Mouse (Mus musculus): ENCODE results near the gene Trp53i13. TPM values are rescaled to one million over a fixed set of nuclear protein-coding genes. Genes with fewer than 3 reads are reported as not detected.

The Trp53i13 gene
- polyA plus RNA-seq, 1 experiment from 2014 or later, result 10.6 TPM

- Histone ChIP-seq H3K9me3 (ENCODE audit: control insufficient read depth, low read length) (no peaks in the 10 kb centered on the region), H3K27me3 (ENCODE audit: control insufficient read depth, insufficient read depth, low read length) (no peaks in the 10 kb centered on the region; the same call in 1 of the 2 replicates), H3K4me2 (ENCODE audit: low read depth, low read length) (no peak overlapping the region), H3K36me3 (ENCODE audit: control insufficient read depth, insufficient read depth, low read length) (peaks cover 46% of the 10 kb centered on the region), H3K9ac (replicated peaks; ENCODE audit: low read depth, low read length) (no peak overlapping the region), H3K4me1 (ENCODE audit: control insufficient read depth, insufficient read depth, low read length) (no peaks in the 10 kb centered on the region), H3K4me3 (ENCODE audit: low read depth, low read length) (no peak overlapping the region), H3K27ac (ENCODE audit: low read depth, low read length) (no peak overlapping the region)
- WGBS, result 92% methylated on average over 16 of the region's 16 CpGs
- ATAC-seq (ENCODE audit: low read depth), result no peak
Measured at GRCm38 (mm10) chr11:77472775-77473174, 43.0 kb downstream of the Trp53i13 start.

- Histone ChIP-seq H3K36me3 (ENCODE audit: control insufficient read depth, insufficient read depth, low read length) (peaks cover 43% of the 10 kb centered on the region), H3K27ac (ENCODE audit: low read depth, low read length) (no peak overlapping the region), H3K27me3 (ENCODE audit: control insufficient read depth, insufficient read depth, low read length) (peaks cover 5% of the 10 kb centered on the region; the same call in 1 of the 2 replicates), H3K4me3 (ENCODE audit: low read depth, low read length) (no peak overlapping the region), H3K9ac (replicated peaks; ENCODE audit: low read depth, low read length) (no peak overlapping the region), H3K4me2 (ENCODE audit: low read depth, low read length) (no peak overlapping the region), H3K9me3 (ENCODE audit: control insufficient read depth, low read length) (no peaks in the 10 kb centered on the region), H3K4me1 (ENCODE audit: control insufficient read depth, insufficient read depth, low read length) (no peaks in the 10 kb centered on the region)
- 70% methylated on average over 29 of the region's 29 CpGs for WGBS
- no peak for ATAC-seq (ENCODE audit: low read depth)
Measured at GRCm38 (mm10) chr11:77471407-77471806, 44.4 kb downstream of the Trp53i13 start.

GRCm38 (mm10) chr11:77468397-77468796, 47.4 kb downstream of the Trp53i13 start:
- WGBS, result 82% methylated on average over 9 of the region's 9 CpGs
- H3K36me3 ChIP-seq (ENCODE audit: control insufficient read depth, insufficient read depth, low read length), result peaks cover 24% of the 10 kb centered on the region

GRCm38 (mm10) chr11:77467784-77468183, 48.0 kb downstream of the Trp53i13 start:
- no peak for ATAC-seq (ENCODE audit: low read depth)
- H3K4me2 ChIP-seq (ENCODE audit: low read depth, low read length), result no peak overlapping the region
- WGBS, result 7% methylated on average over 20 of the region's 20 CpGs
- no peaks in the 10 kb centered on the region for H3K9me3 ChIP-seq (ENCODE audit: control insufficient read depth, low read length)
- peaks cover 5% of the 10 kb centered on the region for H3K27me3 ChIP-seq (ENCODE audit: control insufficient read depth, insufficient read depth, low read length)
- H3K4me3 ChIP-seq (ENCODE audit: low read depth, low read length), result no peak overlapping the region
- H3K9ac ChIP-seq (replicated peaks; ENCODE audit: low read depth, low read length), result no peak overlapping the region
- H3K27ac ChIP-seq (ENCODE audit: low read depth, low read length), result no peak overlapping the region
- no peaks in the 10 kb centered on the region for H3K4me1 ChIP-seq (ENCODE audit: control insufficient read depth, insufficient read depth, low read length)
- H3K36me3 ChIP-seq (ENCODE audit: control insufficient read depth, insufficient read depth, low read length), result peaks cover 20% of the 10 kb centered on the region

More at GRCm38 (mm10) chr11:77468397-77468796, 47.4 kb downstream of the Trp53i13 start:
- Histone ChIP-seq H3K27ac (ENCODE audit: low read depth, low read length) (no peak overlapping the region), H3K4me1 (ENCODE audit: control insufficient read depth, insufficient read depth, low read length) (no peaks in the 10 kb centered on the region), H3K4me2 (ENCODE audit: low read depth, low read length) (no peak overlapping the region), H3K9me3 (ENCODE audit: control insufficient read depth, low read length) (no peaks in the 10 kb centered on the region), H3K4me3 (ENCODE audit: low read depth, low read length) (no peak overlapping the region), H3K27me3 (ENCODE audit: control insufficient read depth, insufficient read depth, low read length) (peaks cover 5% of the 10 kb centered on the region; the same call in 1 of the 2 replicates), H3K9ac (replicated peaks; ENCODE audit: low read depth, low read length) (no peak overlapping the region)
- no peak for ATAC-seq (ENCODE audit: low read depth)

GRCm38 (mm10) chr11:77467157-77467556, 48.6 kb downstream of the Trp53i13 start:
- Histone ChIP-seq H3K9me3 (ENCODE audit: control insufficient read depth, low read length) (no peaks in the 10 kb centered on the region), H3K4me2 (ENCODE audit: low read depth, low read length) (no peak overlapping the region), H3K4me3 (ENCODE audit: low read depth, low read length) (no peak overlapping the region), H3K4me1 (ENCODE audit: control insufficient read depth, insufficient read depth, low read length) (peaks cover 6% of the 10 kb centered on the region; the same call in 1 of the 2 replicates), H3K9ac (replicated peaks; ENCODE audit: low read depth, low read length) (no peak overlapping the region), H3K27ac (ENCODE audit: low read depth, low read length) (no peak overlapping the region), H3K27me3 (ENCODE audit: control insufficient read depth, insufficient read depth, low read length) (peaks cover 5% of the 10 kb centered on the region), H3K36me3 (ENCODE audit: control insufficient read depth, insufficient read depth, low read length) (peaks cover 13% of the 10 kb centered on the region)
- ATAC-seq (ENCODE audit: low read depth), result no peak
- WGBS, result 6% methylated on average over 24 of the region's 25 CpGs

- Histone ChIP-seq H3K4me3 (ENCODE audit: low read depth, low read length) (no peak overlapping the region), H3K27me3 (ENCODE audit: control insufficient read depth, insufficient read depth, low read length) (peaks cover 9% of the 10 kb centered on the region), H3K9me3 (ENCODE audit: control insufficient read depth, low read length) (no peaks in the 10 kb centered on the region)
Measured at GRCm38 (mm10) chr11:77466544-77466943, 49.2 kb downstream of the Trp53i13 start.

GRCm38 (mm10) chr11:77465111-77465510, 50.7 kb downstream of the Trp53i13 start:
- H3K4me3 ChIP-seq (ENCODE audit: low read depth, low read length), result no peak overlapping the region
- H3K27me3 ChIP-seq (ENCODE audit: control insufficient read depth, insufficient read depth, low read length), result peaks cover 9% of the 10 kb centered on the region
- ATAC-seq (ENCODE audit: low read depth), result no peak
- H3K27ac ChIP-seq (ENCODE audit: low read depth, low read length), result no peak overlapping the region
- H3K36me3 ChIP-seq (ENCODE audit: control insufficient read depth, insufficient read depth, low read length), result no peaks in the 10 kb centered on the region
- 38% methylated on average over 3 of the region's 3 CpGs for WGBS
- no peak overlapping the region for H3K4me2 ChIP-seq (ENCODE audit: low read depth, low read length)
- H3K4me1 ChIP-seq (ENCODE audit: control insufficient read depth, insufficient read depth, low read length), result peaks cover 11% of the 10 kb centered on the region
- no peaks in the 10 kb centered on the region for H3K9me3 ChIP-seq (ENCODE audit: control insufficient read depth, low read length)
- no peak overlapping the region for H3K9ac ChIP-seq (replicated peaks; ENCODE audit: low read depth, low read length)

More at GRCm38 (mm10) chr11:77466544-77466943, 49.2 kb downstream of the Trp53i13 start:
- H3K4me2 ChIP-seq (ENCODE audit: low read depth, low read length), result no peak overlapping the region
- 38% methylated on average over 9 of the region's 9 CpGs for WGBS
- H3K4me1 ChIP-seq (ENCODE audit: control insufficient read depth, insufficient read depth, low read length), result peaks cover 11% of the 10 kb centered on the region
- no peak overlapping the region for H3K27ac ChIP-seq (ENCODE audit: low read depth, low read length)
- H3K36me3 ChIP-seq (ENCODE audit: control insufficient read depth, insufficient read depth, low read length), result peaks cover 8% of the 10 kb centered on the region
- no peak for ATAC-seq (ENCODE audit: low read depth)
- no peak overlapping the region for H3K9ac ChIP-seq (replicated peaks; ENCODE audit: low read depth, low read length)

- Histone ChIP-seq H3K36me3 (ENCODE audit: control insufficient read depth, insufficient read depth, low read length) (no peaks in the 10 kb centered on the region), H3K4me1 (ENCODE audit: control insufficient read depth, insufficient read depth, low read length) (peaks cover 11% of the 10 kb centered on the region), H3K9me3 (ENCODE audit: control insufficient read depth, low read length) (no peaks in the 10 kb centered on the region), H3K4me3 (ENCODE audit: low read depth, low read length) (no peak overlapping the region), H3K9ac (replicated peaks; ENCODE audit: low read depth, low read length) (no peak overlapping the region), H3K27ac (ENCODE audit: low read depth, low read length) (no peak overlapping the region), H3K27me3 (ENCODE audit: control insufficient read depth, insufficient read depth, low read length) (peaks cover 9% of the 10 kb centered on the region), H3K4me2 (ENCODE audit: low read depth, low read length) (no peak overlapping the region)
- ATAC-seq (ENCODE audit: low read depth), result no peak
- 41% methylated on average over 4 of the region's 4 CpGs for WGBS
Measured at GRCm38 (mm10) chr11:77464684-77465083, 51.1 kb downstream of the Trp53i13 start.

- H3K4me3 ChIP-seq (ENCODE audit: low read depth, low read length), result no peak overlapping the region
- H3K9me3 ChIP-seq (ENCODE audit: control insufficient read depth, low read length), result no peaks in the 10 kb centered on the region
- no peak overlapping the region for H3K9ac ChIP-seq (replicated peaks; ENCODE audit: low read depth, low read length)
- ATAC-seq (ENCODE audit: low read depth), result no peak
- peaks cover 9% of the 10 kb centered on the region for H3K27me3 ChIP-seq (ENCODE audit: control insufficient read depth, insufficient read depth, low read length)
- peaks cover 11% of the 10 kb centered on the region for H3K4me1 ChIP-seq (ENCODE audit: control insufficient read depth, insufficient read depth, low read length)
- H3K4me2 ChIP-seq (ENCODE audit: low read depth, low read length), result no peak overlapping the region
- no peak overlapping the region for H3K27ac ChIP-seq (ENCODE audit: low read depth, low read length)
- 77% methylated on average over 10 of the region's 10 CpGs for WGBS
- no peaks in the 10 kb centered on the region for H3K36me3 ChIP-seq (ENCODE audit: control insufficient read depth, insufficient read depth, low read length)
Measured at GRCm38 (mm10) chr11:77463786-77464185, 52.0 kb downstream of the Trp53i13 start.

Data from neural tube, embryonic 14.5 days (tissue).